Mouse (Mus musculus) forebrain, embryonic 13.5 days (tissue): Measurements from ENCODE around the gene Ksr2. TPM values are rescaled to one million over a fixed set of nuclear protein-coding genes. Genes with fewer than 3 reads are reported as not detected.

Experiments
- ATAC-seq: fragments of 200-750 bp; cut with Nextera tagmentation; 2 replicates; pipeline ENCODE4 v1.8.0; 2017
- H3K27ac ChIP-seq: fragments of 300-500 bp; sonication (generic); 2 replicates; pipeline ENCODE4 v1.5.1; 2015; ENCODE audit warnings: inconsistent platforms, mild to moderate bottlenecking, moderate library complexity
- H3K27me3 ChIP-seq: fragments of 300-500 bp; sonication (generic); 2 replicates; pipeline ENCODE4 v1.6.1; 2015; ENCODE audit warnings: mild to moderate bottlenecking, inconsistent platforms
- H3K36me3 ChIP-seq: fragments of 300-500 bp; sonication (generic); 2 replicates; pipeline ENCODE4 v1.6.1; 2015; ENCODE audit warnings: mild to moderate bottlenecking, inconsistent platforms; ENCODE audit not compliant: poor library complexity, severe bottlenecking
- H3K4me1 ChIP-seq: fragments of 300-500 bp; sonication (generic); 2 replicates; pipeline ENCODE4 v1.6.1; 2015; ENCODE audit warnings: inconsistent platforms
- H3K4me2 ChIP-seq: fragments of 300-500 bp; sonication (generic); 2 replicates; pipeline ENCODE4 v1.6.1; 2015; ENCODE audit warnings: inconsistent platforms, mild to moderate bottlenecking, moderate library complexity
- H3K4me3 ChIP-seq: fragments of 300-500 bp; sonication (generic); 2 replicates; pipeline ENCODE4 v1.5.1; 2015; ENCODE audit warnings: mild to moderate bottlenecking, inconsistent platforms
- H3K9ac ChIP-seq: fragments of 300-500 bp; sonication (generic); 2 replicates; pipeline ENCODE4 v1.6.1; 2015; ENCODE audit warnings: mild to moderate bottlenecking, inconsistent platforms
- H3K9me3 ChIP-seq: fragments of 300-500 bp; sonication (generic); replicated peaks from 2 replicates; pipeline ENCODE4 v1.6.1; 2016; ENCODE audit warnings: inconsistent platforms
- WGBS: fragments of 180-500 bp; shearing (Covaris S2); methylation state at CpG from one replicate; pipeline ENCODE4 v1.1.7; 2015; 5-methylcytosine and 5-hydroxymethylcytosine counted together
- polyA plus RNA-seq: library from polyadenylated mRNA; unstranded; fragments of >200 nt; fragmentation: Nextera tagmentation; extraction: Ambion mirVana; gene quantifications from 2 replicates; pipeline ENCODE4 v1.2.1, GENCODE M21; 2015

The Ksr2 gene
- polyA plus RNA-seq, 1 experiment from 2014 or later, result 2.5 TPM

DNA sequence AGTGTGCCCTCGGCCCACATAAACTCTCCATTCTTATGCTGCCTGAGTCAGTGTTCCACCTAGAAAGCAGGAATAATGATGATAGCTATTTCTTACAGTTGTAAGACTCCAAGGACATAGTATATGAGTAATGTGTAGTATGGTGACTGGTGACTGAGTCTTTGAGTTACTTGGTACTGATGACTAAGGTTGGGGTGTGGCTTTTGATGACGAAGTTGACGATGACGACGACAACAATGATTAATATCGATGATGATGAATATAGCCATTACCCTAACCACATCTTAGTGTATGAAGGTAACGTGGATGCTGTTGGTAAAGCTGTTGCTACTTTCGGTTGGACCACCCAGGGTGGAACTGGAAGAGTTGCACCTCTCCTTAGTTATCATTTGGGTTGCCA lies 270.7 kb downstream of the Ksr2 start:
- no peaks in the 10 kb centered on the region for H3K27me3 ChIP-seq
- H3K27ac ChIP-seq, result no peak overlapping the region
- ATAC-seq, result no peak
- H3K36me3 ChIP-seq, result no peaks in the 10 kb centered on the region
- 96% methylated on average over 8 of the region's 8 CpGs for WGBS
- no peak overlapping the region for H3K9ac ChIP-seq
- no peak overlapping the region for H3K4me2 ChIP-seq
- no peaks in the 10 kb centered on the region for H3K9me3 ChIP-seq
- no peak overlapping the region for H3K4me3 ChIP-seq
- peaks cover 20% of the 10 kb centered on the region for H3K4me1 ChIP-seq

DNA sequence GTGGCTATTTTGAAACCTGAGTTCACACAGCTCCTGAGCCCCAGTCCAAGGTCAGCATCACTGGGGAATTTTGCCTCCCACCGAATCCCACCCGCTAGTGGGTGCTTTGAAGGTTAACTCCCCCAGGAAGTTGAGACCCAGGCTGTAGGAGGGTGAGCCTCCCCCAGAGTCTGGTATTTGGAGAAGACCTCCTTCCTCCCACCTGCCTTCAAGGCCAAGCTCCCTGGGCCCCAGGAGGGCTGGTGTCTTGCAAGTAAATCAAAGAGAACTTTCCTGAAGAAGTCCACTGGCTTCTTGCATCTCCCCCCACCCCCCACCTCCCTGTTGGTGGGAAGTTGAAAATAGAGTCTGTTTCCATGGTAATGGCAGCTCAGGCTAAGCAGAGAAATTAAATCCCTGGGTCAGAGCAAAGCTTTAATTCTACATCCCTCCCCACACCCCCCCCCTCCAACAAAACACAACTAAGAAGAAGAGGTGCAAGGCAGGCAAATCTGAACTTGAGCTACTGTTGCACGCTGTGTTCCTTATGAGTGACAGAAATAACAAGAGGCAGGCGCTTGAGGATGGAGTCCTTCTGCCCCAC lies 274.1 kb downstream of the Ksr2 start:
- ATAC-seq, result no peak
- Histone ChIP-seq H3K27ac (no peak overlapping the region), H3K4me2 (no peak overlapping the region), H3K9me3 (no peaks in the 10 kb centered on the region), H3K4me3 (no peak overlapping the region), H3K9ac (no peak overlapping the region), H3K27me3 (no peaks in the 10 kb centered on the region), H3K36me3 (no peaks in the 10 kb centered on the region), H3K4me1 (peaks cover 20% of the 10 kb centered on the region)
- WGBS, result 19% methylated on average over 4 of the region's 4 CpGs

DNA sequence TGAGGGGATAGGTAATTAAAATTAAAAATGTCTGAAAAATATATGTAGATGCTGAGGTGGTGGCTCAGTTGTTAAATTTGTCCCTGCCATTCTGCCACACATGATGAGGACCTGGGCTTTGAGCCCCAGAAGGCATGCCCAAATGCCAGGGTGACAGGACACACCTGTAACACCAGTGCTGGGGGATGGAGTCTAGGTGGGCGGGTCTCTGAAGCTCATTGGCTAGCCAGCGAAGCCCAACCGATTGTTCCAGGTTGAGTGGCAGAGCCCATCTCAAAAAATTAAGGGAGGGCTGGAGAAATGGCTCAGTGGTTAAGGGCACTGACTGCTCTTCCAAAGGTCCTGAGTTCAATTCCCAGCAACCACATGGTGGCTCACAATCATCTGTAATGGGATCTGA lies 274.9 kb downstream of the Ksr2 start:
- H3K36me3 ChIP-seq, result no peaks in the 10 kb centered on the region
- ATAC-seq, result no peak
- H3K4me3 ChIP-seq, result no peak overlapping the region
- H3K4me1 ChIP-seq, result peaks cover 20% of the 10 kb centered on the region
- H3K27me3 ChIP-seq, result no peaks in the 10 kb centered on the region
- no peak overlapping the region for H3K4me2 ChIP-seq
- no peak overlapping the region for H3K27ac ChIP-seq
- H3K9ac ChIP-seq, result no peak overlapping the region
- 41% methylated on average over 3 of the region's 3 CpGs for WGBS
- no peaks in the 10 kb centered on the region for H3K9me3 ChIP-seq

DNA sequence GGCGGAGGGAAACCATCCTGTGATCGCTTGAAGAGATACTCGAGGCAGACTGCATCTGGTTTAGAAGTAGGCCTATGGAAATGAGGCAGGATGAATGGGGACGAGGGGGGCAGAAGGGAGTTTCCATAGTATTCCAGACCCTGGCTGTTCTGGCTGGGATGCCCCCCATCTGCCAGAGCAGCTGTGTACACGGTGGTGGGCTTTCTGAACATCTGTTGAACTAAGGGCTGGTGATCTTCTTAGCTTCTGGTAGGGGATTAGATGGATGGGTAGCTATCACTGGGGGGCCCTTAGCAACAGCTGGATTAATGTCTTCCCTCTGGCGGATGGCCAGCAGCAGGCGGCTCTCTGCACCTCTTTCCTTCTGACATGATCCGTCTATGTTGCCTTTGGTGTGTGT lies 276.0 kb downstream of the Ksr2 start:
- H3K9me3 ChIP-seq, result no peaks in the 10 kb centered on the region
- WGBS, result 53% methylated on average over 8 of the region's 8 CpGs
- peaks cover 20% of the 10 kb centered on the region for H3K4me1 ChIP-seq
- no peak overlapping the region for H3K27ac ChIP-seq
- peak; percentile 51; the same call in 1 of the 2 replicates for ATAC-seq
- no peak overlapping the region for H3K9ac ChIP-seq
- H3K27me3 ChIP-seq, result no peaks in the 10 kb centered on the region
- no peak overlapping the region for H3K4me2 ChIP-seq
- H3K36me3 ChIP-seq, result no peaks in the 10 kb centered on the region
- no peak overlapping the region for H3K4me3 ChIP-seq

DNA sequence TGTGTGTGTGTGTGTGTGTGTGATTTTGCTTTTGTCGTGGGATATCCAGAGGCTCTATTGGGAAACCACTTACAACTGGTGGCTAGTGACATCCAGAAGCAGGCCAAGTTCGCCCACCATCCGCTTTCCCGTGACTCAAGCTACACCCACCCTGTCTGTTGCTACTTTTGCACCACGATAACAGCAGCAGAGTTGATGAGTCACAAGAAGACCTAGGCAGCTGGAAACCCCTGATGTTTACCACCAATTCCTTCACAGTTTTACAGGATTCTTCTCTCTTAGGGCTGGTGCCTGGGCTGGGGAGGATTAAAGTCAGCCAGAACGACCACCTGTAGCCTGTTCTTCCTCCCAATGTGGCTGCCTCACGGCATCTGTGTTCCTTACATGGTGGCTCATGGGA lies 277.5 kb downstream of the Ksr2 start:
- ATAC-seq, result no peak
- no peaks in the 10 kb centered on the region for H3K9me3 ChIP-seq
- no peaks in the 10 kb centered on the region for H3K27me3 ChIP-seq
- H3K4me1 ChIP-seq, result peaks cover 20% of the 10 kb centered on the region
- H3K9ac ChIP-seq, result no peak overlapping the region
- no peaks in the 10 kb centered on the region for H3K36me3 ChIP-seq
- WGBS, result 71% methylated on average over 7 of the region's 7 CpGs
- no peak overlapping the region for H3K4me3 ChIP-seq
- H3K27ac ChIP-seq, result no peak overlapping the region
- H3K4me2 ChIP-seq, result no peak overlapping the region

DNA sequence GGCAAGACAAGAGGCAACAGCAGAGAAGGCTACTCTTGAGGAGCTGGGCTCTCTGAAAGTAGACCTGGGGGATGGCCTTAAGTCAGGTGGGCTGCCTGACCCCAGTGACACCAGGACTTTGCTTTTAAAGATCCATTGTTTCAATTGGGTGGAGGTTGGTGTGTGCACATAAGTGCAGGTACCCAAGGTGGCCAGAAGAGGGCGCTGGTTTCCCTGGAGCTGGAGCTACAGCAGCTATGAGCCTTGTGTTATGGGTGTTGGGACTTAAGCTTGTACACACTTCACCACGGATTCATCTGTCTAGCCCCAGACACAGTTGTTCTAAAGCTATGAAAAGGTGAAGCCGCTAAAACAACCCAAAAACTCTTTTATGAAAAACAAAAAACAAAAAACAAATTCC lies 279.8 kb downstream of the Ksr2 start:
- 64% methylated on average over 3 of the region's 3 CpGs for WGBS
- H3K27me3 ChIP-seq, result no peaks in the 10 kb centered on the region
- H3K9me3 ChIP-seq, result no peaks in the 10 kb centered on the region
- ATAC-seq, result no peak
- 0 out of 2 replicates have a peak, but pooled peaks cover 2% of the 10 kb centered on the region for H3K4me1 ChIP-seq
- H3K4me3 ChIP-seq, result no peak overlapping the region
- no peak overlapping the region for H3K4me2 ChIP-seq
- H3K27ac ChIP-seq, result no peak overlapping the region
- no peak overlapping the region for H3K9ac ChIP-seq
- H3K36me3 ChIP-seq, result no peaks in the 10 kb centered on the region

DNA sequence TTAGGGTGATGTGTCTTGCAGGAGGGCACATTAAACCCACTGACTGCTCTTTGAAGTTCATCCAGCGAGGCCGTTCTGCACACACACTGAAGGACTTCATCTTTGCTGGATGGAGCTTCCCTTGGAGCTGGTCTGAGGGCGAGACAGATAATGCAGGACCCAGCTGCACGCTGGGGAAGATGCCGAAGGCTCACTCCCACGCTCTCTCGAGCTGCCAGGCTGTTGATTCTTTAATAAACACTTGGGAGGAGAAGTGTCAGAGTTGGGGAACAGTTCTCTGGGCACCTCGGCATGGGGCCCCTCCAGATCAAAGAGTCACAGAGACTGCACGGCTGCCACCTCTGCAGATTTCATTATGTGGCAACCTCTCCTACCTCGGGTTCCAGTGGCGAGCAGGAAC lies 280.8 kb downstream of the Ksr2 start:
- Histone ChIP-seq H3K27ac (no peak overlapping the region), H3K36me3 (no peaks in the 10 kb centered on the region), H3K4me3 (no peak overlapping the region), H3K9ac (no peak overlapping the region), H3K4me1 (no peaks in the 10 kb centered on the region), H3K9me3 (no peaks in the 10 kb centered on the region), H3K27me3 (no peaks in the 10 kb centered on the region), H3K4me2 (no peak overlapping the region)
- no peak for ATAC-seq
- WGBS, result 71% methylated on average over 11 of the region's 11 CpGs

DNA sequence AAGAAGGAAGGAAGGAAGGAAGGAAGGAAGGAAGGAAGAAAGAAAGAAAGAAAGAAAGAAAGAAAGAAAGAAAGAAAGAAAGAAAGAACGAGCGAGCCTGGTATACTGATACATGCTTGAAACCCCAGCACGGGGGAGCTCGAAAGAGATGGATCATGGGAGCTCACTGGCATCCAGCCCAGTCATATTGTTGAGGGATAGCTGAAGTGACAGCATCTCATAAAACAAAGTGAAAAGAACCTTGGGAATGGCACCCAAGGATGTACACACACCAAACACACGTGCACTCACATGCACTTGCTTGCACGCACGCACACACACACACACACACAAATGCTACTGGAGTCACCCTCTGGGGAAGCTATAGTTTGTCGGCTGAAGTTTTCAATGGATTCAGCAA lies 282.6 kb downstream of the Ksr2 start:
- no peak overlapping the region for H3K27ac ChIP-seq
- WGBS, result 94% methylated on average over 8 of the region's 8 CpGs
- H3K4me1 ChIP-seq, result no peaks in the 10 kb centered on the region
- no peak overlapping the region for H3K9ac ChIP-seq
- H3K4me3 ChIP-seq, result no peak overlapping the region
- no peak overlapping the region for H3K4me2 ChIP-seq
- H3K27me3 ChIP-seq, result no peaks in the 10 kb centered on the region
- no peaks in the 10 kb centered on the region for H3K36me3 ChIP-seq
- H3K9me3 ChIP-seq, result no peaks in the 10 kb centered on the region
- no peak for ATAC-seq

DNA sequence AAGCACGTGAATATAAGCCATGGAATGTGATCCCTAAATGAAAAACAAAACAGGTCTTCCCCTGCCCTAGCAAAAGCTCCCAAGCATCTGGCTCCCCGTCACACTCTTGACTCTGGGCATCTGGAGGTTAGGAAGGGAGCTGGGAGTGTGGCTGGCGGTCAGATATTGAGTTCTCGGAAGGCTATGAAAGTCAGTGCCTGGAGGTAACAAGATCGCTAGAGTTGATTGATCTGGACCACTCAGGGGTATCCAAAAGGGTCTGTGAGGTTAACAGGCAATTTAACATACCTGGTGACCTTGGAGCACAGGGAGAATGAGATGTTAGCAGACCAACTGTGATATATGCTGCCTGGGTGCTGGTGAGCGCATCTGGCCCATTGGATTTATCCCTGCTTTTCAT lies 283.8 kb downstream of the Ksr2 start:
- ATAC-seq, result no peak
- 75% methylated on average over 6 of the region's 6 CpGs for WGBS
- no peaks in the 10 kb centered on the region for H3K36me3 ChIP-seq
- no peaks in the 10 kb centered on the region for H3K9me3 ChIP-seq
- no peak overlapping the region for H3K9ac ChIP-seq
- no peak overlapping the region for H3K27ac ChIP-seq
- H3K4me3 ChIP-seq, result no peak overlapping the region
- no peaks in the 10 kb centered on the region for H3K4me1 ChIP-seq
- H3K4me2 ChIP-seq, result no peak overlapping the region
- H3K27me3 ChIP-seq, result no peaks in the 10 kb centered on the region

DNA sequence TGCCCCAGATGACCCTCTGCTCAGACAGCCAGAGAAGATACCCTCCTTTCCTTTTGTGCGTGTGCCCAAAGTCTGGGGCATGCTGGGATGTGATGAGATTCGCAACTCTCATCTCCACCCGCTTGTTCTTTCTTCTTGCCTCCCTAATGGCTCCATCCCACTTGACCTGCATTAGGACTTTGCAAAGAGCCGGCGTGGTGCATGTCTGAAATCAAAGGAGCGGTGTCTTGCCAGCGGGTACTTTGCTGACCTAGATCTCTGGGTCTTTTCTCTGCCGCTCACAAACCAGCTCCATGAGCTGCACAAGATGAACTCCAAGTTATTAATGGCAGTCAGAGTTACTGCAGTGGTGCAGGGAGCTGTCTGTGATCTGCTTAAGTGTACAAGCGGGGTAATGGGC lies 290.6 kb downstream of the Ksr2 start:
- 77% methylated on average over 9 of the region's 9 CpGs for WGBS
- H3K27ac ChIP-seq, result no peak overlapping the region
- ATAC-seq, result no peak

DNA sequence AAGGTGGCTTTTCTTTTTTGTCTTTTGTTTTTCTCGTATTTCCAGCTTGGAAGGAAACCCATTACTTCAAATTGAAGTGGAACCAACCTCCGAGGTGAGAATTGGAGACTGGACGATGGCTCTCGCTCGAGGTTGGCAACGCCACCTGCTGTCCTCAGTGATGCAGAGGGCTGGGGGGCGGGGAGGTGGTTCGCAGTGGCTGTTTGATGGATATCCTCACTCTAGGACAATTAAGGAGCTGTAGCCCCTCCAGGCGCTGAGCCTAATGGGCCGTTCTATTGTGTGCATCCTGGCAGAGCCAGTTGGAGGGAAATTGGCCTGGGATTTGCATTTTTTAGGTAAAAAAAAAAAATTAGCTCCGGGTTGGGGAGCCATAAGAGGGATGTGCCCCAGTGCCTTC lies 292.8 kb downstream of the Ksr2 start:
- Histone ChIP-seq H3K4me1 (peaks cover 15% of the 10 kb centered on the region), H3K27ac (no peak overlapping the region), H3K9ac (no peak overlapping the region), H3K36me3 (no peaks in the 10 kb centered on the region), H3K9me3 (peaks cover 9% of the 10 kb centered on the region; the same call in 1 of the 2 replicates), H3K4me3 (no peak overlapping the region), H3K4me2 (no peak overlapping the region), H3K27me3 (no peaks in the 10 kb centered on the region)
- ATAC-seq, result peak; percentile 57; the same call in 1 of the 2 replicates
- 10% methylated on average over 11 of the region's 11 CpGs for WGBS

More for the DNA sequence above, 290.6 kb downstream of the Ksr2 start:
- no peak overlapping the region for H3K4me2 ChIP-seq
- H3K27me3 ChIP-seq, result no peaks in the 10 kb centered on the region
- peaks cover 14% of the 10 kb centered on the region for H3K4me1 ChIP-seq
- H3K36me3 ChIP-seq, result no peaks in the 10 kb centered on the region
- H3K4me3 ChIP-seq, result no peak overlapping the region
- H3K9me3 ChIP-seq, result peaks cover 9% of the 10 kb centered on the region; the same call in 1 of the 2 replicates
- H3K9ac ChIP-seq, result no peak overlapping the region

DNA sequence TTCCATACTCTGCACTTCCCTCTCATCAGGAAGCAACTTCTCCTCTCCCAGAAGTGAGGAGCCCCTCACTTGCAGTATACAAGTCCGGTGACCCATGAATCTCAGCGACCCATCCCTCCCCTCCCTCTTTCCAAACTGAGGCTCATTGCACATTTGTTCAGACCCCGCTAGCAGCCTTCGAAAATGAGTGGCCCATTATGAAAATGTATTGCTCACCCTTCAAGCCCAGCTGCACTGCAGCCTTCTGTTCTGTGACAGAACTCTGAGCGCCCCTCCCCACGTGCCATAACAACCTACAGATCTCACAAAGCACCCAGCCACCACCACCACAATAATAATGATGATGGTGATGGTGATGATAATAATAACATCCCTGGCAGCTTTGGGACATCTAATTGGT lies 295.5 kb downstream of the Ksr2 start:
- no peak for ATAC-seq
- 66% methylated on average over 6 of the region's 6 CpGs for WGBS
- peak overlapping the region; percentile 45; the same call in 1 of the 2 replicates for H3K27ac ChIP-seq

DNA sequence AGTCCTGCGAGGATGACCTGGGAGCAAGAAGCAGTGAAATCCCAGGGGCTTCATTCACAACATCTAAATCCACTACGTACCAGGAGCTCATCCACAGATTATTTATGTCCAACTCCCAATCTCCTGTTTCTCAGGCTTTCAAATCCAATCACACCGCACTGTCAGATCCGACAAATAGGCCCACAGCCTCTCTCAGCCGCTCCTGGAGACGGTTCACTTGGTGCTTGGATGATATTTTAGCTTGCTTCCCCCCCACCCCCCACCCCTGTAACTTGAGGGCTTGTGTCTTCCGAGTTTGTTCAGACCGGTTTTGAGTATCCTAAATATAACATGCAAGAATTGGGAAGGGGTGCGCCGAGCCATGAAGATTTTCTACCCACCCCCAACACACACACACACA lies 297.8 kb downstream of the Ksr2 start:
- ATAC-seq, result no peak
- Histone ChIP-seq H3K9ac (no peak overlapping the region), H3K4me2 (no peak overlapping the region), H3K27ac (no peak overlapping the region), H3K36me3 (no peaks in the 10 kb centered on the region), H3K9me3 (peaks cover 9% of the 10 kb centered on the region; the same call in 1 of the 2 replicates), H3K4me3 (no peak overlapping the region), H3K27me3 (no peaks in the 10 kb centered on the region), H3K4me1 (peaks cover 15% of the 10 kb centered on the region)
- WGBS, result 85% methylated on average over 10 of the region's 10 CpGs

More for the DNA sequence above, 295.5 kb downstream of the Ksr2 start:
- Histone ChIP-seq H3K36me3 (no peaks in the 10 kb centered on the region), H3K4me3 (no peak overlapping the region), H3K9ac (no peak overlapping the region), H3K9me3 (peaks cover 9% of the 10 kb centered on the region; the same call in 1 of the 2 replicates), H3K27me3 (no peaks in the 10 kb centered on the region), H3K4me2 (no peak overlapping the region), H3K4me1 (peaks cover 19% of the 10 kb centered on the region)
